Mouse (Mus musculus): ENCODE measurements at regions not wholly inside any gene's neighbourhood (a gene's known extent, or its start where the extent isn't known, plus 50 kb on each side); places are given as distances from the start of the nearest gene placed in this dataset.
"Not testable (repeated sequence)": the region's sequence is repeated elsewhere in the genome, so short reads cannot be mapped to it uniquely, and the experiment has no call there.

GRCm38 (mm10) chr14:53991390-53991789, 262.5 kb downstream of the Dad1 start:
- DNase-seq: no peak

- no peak for DNase-seq
Measured at GRCm38 (mm10) chr14:53980771-53981170, 273.1 kb downstream of the Dad1 start.

- not testable (repeated sequence) for DNase-seq
Measured at GRCm38 (mm10) chr14:53961426-53961825, 292.5 kb downstream of the Dad1 start.

- DNase-seq: no peak
Measured at GRCm38 (mm10) chr14:53960779-53961178, 293.1 kb downstream of the Dad1 start.

- peak; percentile 51 for DNase-seq
Measured at GRCm38 (mm10) chr14:53935791-53936231, 318.1 kb downstream of the Dad1 start.

- DNase-seq: peak; percentile 47
Measured at GRCm38 (mm10) chr14:53935336-53935735, 318.6 kb downstream of the Dad1 start.

- DNase-seq: no peak
Measured at GRCm38 (mm10) chr14:53910871-53911270, 343.0 kb downstream of the Dad1 start.

GRCm38 (mm10) chr14:53904578-53904977, 349.3 kb downstream of the Dad1 start:
- no peak for DNase-seq

GRCm38 (mm10) chr14:53901103-53901502, 352.8 kb downstream of the Dad1 start:
- no peak for DNase-seq

GRCm38 (mm10) chr14:53881304-53881703, 372.6 kb downstream of the Dad1 start:
- DNase-seq: no peak

- DNase-seq: no peak
Measured at GRCm38 (mm10) chr14:53876581-53876980, 377.3 kb downstream of the Dad1 start.

GRCm38 (mm10) chr14:53875736-53876135, 378.2 kb downstream of the Dad1 start:
- DNase-seq: no peak

GRCm38 (mm10) chr14:53847049-53847448, 406.9 kb downstream of the Dad1 start:
- no peak for DNase-seq

- DNase-seq: no peak
Measured at GRCm38 (mm10) chr14:53845646-53846045, 408.3 kb downstream of the Dad1 start.

GRCm38 (mm10) chr14:53832553-53832952, 421.4 kb downstream of the Dad1 start:
- no peak for DNase-seq

- no peak for DNase-seq
Measured at GRCm38 (mm10) chr14:53831651-53832050, 422.3 kb downstream of the Dad1 start.

GRCm38 (mm10) chr14:53830717-53831116, 423.2 kb downstream of the Dad1 start:
- no peak for DNase-seq

GRCm38 (mm10) chr14:53826782-53827181, 427.1 kb downstream of the Dad1 start:
- no peak for DNase-seq

- DNase-seq: peak; percentile 41
Measured at GRCm38 (mm10) chr14:53806231-53806630, 447.7 kb downstream of the Dad1 start.

- DNase-seq: peak; percentile 9
Measured at GRCm38 (mm10) chr14:53803698-53804620, 449.9 kb downstream of the Dad1 start.

- no peak for DNase-seq
Measured at GRCm38 (mm10) chr14:53802547-53802946, 451.4 kb downstream of the Dad1 start.

- no peak for DNase-seq
Measured at GRCm38 (mm10) chr14:53800508-53801136, 453.3 kb downstream of the Dad1 start.

GRCm38 (mm10) chr14:53795160-53795559, 458.7 kb downstream of the Dad1 start:
- DNase-seq: not testable (repeated sequence)

GRCm38 (mm10) chr14:53794527-53794926, 459.4 kb downstream of the Dad1 start:
- no peak for DNase-seq

Data from cerebellum, adult 9-10 months (tissue).